Mouse (Mus musculus) embryo, embryonic 10 days (tissue): ENCODE measurements around the gene Adgrg1.

ENCODE experiments used
- DNase-seq: peaks from one replicate; pipeline ENCODE4 v3.0.0-alpha.2; 2015; ENCODE audit warnings: low spot score

The Adgrg1 gene

DNA sequence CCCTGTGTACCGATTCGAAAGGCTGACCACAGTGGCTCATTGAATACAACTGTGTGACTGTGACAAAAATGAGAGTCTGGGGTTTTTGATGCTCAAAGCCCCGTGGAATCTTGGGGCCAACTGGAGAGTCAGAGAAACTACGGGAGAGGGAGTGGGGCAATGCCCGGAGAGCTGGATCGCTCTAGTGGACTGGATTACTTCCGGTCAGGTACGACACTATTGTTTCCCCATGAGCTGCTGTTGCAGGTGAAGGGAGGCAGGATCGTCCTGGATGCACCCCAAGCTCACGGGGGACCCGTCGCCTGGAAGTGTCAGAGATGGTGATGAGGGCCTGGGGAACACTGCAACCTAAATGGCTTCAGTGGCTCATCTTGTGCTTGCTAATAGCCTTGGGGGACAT is 21.5 kb downstream of the Adgrg1 start:
- no peak for DNase-seq

DNA sequence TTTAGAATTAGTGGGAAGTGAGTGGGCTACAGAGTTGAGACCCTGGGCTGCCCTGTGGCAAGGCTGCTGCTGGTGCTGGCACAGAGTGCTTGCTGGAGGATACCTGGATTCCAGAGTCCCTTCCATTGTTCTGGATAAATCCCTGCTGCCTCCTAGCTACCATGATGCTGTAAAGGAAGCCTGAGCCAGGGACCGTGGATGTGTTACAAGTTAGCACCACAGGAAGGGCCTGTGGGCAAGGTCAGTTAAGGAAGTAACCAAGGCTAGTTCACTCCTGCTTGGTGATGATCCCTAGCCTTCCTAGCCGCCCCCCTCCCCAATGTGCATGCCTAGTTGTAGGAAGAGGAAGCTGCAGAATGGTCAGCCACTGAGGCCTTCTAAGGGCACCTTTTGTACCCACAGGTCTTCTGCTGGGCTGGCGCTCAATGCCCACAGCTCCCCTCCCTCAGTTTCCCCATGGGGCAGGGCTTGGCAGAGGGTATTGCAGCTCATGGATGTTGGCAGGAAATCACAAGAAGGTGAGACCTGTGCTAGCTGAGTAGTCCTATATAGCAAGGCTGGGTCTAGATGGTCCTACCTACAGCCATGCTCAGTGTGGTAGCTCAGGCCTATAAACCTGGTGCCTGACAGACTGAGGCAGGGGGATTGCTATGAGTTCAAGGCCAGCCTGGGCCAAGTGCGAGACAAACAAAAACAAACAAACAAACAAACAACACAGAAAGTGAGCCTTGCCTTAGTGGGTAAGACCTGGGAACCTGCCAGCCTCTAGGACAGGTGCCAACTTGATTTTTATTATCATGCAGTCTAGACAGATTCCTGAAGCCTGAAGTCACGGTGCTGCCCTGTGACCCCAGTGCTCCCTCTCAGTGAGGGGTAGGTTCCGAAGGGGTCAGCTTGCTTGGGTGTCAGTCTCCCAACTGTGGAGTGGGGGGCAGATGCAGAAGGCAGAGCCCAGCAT is 22.6 kb downstream of the Adgrg1 start:
- DNase-seq: peak; percentile 31

DNA sequence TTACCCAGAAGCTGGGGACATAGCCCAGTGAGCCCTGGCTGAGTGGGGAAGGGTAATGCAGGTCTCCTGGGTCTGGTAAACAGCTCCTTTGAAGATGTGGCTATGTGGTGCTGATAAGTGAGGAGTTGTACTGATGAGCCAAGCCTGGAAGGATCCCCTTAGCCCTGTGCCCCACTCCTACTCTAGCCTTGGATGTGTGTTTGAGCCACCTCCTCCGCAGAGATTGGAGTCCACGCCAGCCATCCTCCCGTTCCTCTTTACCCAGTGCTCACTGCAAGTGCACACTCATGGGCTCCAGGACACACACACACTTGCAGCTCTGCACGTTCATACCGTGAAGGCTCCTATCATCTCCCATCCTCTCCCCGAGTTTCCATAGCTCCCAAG is 23.3 kb downstream of the Adgrg1 start:
- DNase-seq: no peak

DNA sequence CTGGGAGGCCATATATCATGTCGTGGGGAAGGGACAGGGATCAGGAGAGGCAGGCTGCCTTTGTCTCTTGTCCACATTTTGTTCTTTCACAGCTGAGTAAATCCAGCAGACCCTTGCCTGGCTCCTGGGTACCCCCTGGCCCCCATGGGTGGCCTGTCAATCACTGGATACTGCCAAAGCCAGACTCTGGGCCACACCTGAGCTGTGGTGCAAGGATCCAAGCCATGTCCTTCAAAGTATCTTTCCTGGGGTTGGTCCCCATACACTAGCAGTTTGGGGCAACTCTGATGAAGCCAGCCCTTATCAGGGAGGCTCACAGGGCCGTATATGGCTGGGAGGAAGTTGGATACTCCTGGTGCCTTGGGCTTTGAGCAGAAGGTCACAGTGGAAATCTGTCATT is 23.9 kb downstream of the Adgrg1 start:
- DNase-seq: no peak

DNA sequence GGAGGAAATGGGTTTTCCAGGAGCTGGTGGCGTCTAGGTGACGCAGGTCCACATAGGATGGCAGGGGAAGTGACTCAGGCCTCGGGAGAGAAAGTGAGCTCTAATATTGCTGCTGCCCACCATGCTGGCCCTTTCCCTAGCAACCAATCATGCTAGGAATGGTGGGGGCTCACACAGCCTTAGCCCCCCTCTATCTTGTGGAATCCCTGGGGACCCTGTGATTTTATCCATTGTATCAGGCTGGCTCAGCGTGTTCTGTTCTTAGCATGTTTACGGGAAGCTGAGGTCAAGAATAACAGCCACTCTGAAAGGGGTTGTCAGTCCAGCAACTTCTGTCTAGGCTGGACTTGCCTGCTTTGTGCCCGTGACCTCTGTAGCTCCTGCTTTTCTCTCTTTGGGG is 24.5 kb downstream of the Adgrg1 start:
- no peak for DNase-seq

DNA sequence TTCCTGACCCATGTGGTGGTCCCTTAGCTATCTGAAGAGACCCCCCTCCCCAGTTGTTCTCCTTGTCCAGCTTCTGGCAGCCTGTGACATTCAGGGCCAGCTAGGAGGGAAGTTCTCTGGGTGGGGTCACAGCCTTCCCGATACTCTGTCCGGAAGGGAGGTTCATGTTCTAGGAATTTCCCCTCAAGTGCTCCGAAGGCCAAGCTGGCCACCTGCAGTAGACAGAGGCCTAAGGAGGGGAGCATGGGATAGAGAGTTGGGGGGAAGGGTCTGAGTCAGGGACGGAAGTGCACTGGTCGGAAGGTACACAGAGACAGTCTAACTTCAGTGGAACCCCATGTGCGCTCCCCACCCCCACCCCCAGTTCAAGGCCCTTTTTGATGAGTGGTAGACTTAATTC is 25.4 kb downstream of the Adgrg1 start:
- no peak for DNase-seq

DNA sequence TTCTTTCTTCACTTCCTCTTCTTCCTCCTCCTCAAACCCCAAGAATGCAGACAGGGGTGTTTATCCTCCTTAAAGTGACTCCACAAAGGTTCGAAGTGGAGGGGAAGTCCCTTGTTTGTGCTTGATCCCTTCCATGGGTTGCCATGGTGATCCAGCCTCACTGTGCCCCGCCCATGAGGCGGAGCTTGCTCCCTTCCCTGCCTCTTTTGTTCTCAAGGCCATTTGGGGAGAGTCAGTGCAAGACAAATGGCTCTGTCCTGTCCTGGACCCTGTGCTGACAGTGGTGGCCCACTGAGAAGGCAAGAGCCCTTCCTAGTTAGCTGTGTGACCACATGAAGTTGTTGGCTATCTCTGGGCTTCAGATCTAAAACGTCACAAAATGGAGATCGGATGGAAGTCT is 26.1 kb downstream of the Adgrg1 start:
- DNase-seq: peak; percentile 93

DNA sequence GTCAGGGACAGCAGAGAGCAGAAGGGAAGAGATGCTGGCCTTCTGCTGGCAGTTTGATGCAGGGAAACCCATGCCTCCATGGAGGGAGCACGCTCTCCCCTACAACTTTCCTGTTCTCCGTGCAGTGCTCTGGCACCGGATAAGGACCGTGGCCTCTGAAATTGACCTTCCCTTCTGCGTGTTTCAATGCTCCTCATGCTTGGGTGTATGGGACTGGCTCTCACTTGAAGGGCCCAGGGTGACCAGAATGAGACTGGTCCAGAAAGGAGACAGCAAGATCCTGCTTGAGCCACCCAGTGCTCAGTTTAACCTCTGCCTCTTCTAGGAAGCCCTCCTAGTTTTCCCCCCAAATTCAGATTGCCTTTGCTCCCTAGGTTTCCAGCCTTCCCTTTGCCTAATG is 26.6 kb downstream of the Adgrg1 start:
- no peak for DNase-seq

DNA sequence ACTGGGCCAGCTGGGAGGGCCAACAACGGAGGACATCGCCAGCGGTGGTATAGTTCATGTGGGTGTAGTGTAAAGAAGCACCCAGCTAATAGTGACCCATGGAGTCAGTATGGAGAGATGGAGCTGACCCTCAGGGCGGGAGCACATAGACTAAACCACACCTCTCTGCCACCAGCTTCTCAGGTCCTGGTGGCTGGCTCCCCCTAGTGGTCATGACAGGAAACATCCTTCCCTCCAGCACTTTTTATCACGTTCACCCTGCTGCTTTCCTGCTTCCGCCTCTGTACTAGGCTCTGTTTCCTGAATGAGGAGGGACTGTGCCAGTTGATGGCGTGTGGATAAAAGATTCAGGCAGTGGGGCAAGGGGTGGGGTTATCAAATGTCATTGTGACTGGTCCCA is 27.1 kb downstream of the Adgrg1 start:
- DNase-seq: peak; percentile 93

DNA sequence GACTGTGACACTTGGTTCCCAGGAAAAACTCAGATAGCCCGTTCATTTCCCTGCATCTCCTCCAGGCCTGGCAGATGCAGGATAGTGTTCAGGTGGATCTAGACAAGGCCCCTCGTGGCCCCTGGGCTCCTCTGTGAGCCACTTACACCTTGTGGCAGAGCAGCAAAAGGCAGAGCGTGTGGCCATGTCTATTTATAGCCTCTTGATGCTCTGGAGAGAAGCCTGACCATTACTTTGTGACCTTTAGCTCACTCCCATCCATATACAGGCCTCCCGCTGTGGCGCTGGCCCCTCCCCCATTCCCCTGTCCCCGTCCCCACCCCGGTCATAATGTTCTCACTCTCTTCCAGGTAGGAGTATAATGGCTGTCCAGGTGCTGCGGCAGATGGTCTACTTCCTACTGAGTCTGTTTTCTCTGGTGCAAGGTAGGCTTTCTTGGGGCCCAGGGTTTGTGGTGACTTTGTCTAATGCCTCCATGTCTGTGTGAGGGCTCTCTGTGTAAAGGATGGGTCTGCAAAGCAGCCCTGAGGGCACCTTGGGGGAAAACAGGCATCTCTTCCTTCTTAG is 27.6 kb downstream of the Adgrg1 start:
- no peak for DNase-seq

DNA sequence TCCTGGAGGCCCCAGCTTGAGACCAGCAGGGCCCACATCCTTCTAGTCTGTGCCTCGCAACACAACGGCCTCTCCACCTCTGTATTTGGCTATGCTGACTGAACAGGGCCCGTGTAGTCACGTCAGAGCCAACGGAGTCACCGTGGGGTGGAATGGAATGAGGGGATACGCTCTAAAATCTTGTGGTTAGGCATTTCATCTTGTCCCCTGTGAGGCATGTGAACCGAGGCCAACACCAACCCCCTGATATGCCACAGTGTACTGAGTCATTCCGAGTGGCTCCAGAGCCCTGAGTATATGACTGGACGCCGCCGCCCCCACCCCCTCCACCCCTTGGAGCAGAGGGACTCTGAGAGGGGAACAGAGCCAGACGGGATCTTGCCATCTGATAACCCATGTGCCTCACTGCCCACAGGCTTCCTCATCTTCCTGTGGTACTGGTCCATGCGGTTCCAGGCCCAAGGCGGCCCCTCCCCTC is 37.9 kb downstream of the Adgrg1 start:
- no peak for DNase-seq

DNA sequence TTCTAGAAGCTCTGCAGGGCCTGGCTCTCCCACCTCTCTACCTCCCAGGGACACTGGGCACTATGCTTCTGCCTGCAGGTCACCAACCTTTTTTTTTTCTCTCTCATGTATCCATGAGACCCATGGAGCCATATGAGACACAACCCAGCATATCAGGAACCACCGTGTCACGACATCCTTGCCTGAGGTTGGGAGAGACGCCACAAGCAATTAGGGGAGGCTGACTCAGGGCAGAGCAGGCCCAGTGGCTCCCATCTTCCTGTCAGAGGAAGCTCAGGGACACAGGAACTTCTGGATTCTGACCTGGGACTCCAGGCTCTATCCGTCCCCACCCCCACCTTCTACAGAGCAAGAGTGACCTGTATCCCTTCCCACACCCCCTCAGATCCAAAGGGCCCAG is 41.3 kb downstream of the Adgrg1 start:
- no peak for DNase-seq

DNA sequence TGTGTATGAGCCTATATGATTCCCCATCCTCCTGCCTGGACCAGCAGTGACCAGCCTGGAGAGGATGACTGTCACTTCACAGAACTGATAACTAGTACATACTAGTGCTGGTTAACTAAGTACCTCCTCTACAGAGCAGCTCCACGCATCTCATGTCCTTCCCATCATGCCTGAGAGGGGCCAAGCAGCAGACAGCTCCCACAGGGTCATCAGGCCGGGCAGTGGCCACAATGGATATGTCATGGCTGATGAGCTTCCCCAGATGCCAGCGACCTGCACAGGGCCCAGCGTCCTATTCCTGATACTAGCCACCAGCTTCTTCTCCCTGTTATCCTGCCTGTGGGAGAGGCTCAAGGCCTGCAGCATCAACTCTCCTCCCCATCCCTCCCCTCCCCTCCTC is 42.1 kb downstream of the Adgrg1 start:
- no peak for DNase-seq

DNA sequence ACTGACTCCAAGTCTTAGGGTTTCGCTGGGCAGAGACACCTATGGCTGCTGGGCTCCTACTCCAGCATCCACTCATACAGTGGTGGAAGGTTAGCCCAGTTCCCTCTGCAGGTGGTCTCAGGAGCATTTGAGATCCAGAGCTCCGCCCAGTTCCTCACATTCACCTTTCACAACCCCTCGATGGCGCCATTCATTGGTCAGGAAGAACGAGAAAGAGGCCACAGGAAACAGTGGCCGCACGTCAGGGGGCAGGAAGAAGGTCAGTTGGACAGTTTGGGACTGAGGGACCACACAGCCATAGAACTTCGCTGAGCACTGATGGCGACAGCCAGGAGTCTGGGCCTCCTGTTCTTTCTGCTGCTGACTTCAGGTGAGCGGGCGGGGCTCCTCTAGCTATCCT is 42.9 kb downstream of the Adgrg1 start, which contains the start of gene Adgrg3:
TSS of gene Adgrg3 (plus strand) at position 242 of the 400 bp plus-strand sequence.
- no peak for DNase-seq

DNA sequence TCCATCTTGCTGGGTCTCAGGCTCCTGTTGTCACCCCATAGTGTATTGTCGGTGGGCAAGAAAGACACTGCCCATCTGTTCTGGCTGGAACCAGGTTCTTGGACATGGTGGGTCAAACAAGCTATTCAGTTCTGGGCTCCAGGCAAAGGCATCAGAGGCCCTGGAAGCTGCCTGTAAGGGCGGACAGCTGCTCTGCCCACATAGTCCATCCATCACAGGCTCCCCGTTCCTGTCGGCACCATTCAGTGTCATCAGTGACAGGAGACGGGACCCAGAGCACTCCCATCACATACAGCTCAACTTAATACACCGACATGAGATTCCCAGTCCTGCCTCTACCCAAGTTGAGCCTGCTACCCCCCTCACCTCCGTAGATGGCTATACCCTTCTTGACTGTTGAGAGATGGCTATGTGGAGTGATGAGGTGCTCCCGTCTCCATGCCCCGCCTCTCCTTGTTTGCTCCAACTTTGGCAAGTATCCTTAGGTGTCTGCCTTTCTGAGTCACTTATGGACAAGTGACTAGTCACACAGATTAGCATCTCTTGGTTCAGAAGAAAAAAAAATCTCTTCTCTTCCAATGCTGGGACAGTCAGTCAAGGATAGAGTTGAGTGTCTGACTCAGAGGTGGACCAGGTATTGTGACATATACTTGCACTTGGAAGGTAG is 43.6 kb downstream of the Adgrg1 start:
- DNase-seq: no peak

DNA sequence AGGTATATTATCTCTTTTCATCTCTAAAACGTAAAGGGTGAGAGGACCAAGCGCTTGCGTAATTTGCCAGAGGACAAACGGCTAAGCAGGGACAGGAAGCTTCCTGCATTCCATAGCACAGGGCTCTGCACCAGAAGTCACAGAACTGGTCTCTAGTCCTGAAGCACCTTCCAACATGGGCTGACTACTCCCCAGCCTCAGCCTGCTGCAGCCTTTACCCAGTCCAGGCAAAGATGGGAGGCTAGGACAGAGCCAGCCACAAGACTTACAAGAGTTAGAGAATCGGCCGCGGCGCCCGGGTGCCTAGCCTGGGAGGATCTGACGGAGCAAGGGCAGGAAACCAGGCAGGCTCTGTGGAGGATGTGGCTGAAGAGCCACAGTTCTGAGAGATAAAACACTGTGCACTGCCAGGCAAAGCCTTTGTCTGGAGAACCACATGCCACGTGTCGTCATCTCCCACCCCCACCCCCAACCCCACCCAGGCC is 45.8 kb downstream of the Adgrg1 start:
- DNase-seq: no peak

DNA sequence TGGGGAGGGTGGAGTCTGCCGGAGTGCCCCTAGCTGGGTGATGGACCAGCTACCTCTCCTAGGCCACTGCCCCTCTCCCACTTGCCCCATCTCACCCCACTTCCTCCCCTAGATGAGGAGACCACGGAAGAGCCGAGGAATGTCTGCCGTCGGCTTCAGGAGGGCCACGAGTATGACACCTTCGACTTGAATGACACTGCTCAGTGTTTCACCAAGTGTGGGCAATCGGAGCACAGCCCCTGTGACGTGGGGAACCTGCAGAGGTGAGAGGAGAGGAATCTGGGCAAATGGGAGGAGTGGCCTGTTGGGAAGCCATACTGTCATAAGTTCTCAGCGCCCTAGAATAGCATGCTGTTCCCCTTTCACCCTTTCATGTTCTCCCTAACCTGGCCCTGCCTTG is 46.3 kb downstream of the Adgrg1 start:
- DNase-seq: no peak

DNA sequence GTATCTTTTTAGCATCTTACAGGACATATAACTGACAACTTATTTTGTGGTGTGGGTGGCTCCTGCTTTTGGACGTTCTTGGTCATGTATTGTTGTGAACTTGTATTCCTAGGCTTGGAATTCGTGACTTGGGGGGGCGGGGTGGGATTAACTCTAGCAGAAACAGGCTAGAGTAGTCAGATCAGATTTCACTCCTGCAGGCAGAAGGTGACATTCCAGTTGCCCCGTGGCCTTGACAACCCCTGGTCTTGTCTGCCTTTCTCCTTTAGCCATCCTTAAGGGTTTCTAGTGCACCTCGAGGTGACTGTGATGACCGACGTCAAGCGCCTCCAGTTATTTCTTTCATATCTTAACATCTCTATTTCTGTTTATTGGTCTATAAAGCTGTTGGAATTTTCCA is 48.6 kb downstream of the Adgrg1 start:
- peak; percentile 55 for DNase-seq

DNA sequence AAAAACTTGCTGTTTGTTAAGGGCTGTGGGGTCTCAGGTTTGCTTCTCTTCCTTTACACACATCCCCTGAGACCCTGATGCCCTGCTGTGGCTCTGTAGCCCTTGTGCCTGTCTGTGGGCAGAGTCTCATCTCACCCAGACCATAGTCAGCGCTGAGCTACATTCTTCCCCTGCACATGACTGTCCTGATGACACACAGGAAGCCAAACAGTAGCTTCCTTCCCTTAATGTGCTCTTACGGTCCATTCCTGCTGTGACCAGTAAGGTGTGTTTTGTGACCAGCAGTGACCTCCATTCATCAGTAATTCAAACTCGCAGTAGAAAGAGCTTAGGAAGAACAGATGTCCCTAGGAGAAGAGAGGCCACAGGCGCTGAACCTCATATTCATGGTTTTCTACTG is 49.8 kb downstream of the Adgrg1 start:
- no peak for DNase-seq

DNA sequence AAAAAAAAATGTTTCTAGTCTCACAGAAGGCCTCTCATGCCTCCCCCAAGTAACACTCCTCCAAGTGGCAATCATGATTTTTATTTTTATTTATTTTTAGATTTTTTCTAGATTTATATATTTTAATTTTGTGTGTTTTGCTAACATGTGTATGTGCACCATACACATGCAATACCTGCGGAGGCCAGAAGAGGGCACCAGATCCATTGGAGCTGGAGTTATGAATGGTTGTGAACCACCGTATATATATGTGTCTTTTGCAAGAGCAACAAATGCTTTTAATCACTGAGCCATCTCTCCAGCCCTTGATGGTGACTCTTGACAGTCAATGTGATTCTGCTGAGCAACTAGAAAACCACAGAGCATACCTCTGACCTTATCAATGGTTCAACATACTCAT is 50.9 kb downstream of the Adgrg1 start:
- no peak for DNase-seq

DNA sequence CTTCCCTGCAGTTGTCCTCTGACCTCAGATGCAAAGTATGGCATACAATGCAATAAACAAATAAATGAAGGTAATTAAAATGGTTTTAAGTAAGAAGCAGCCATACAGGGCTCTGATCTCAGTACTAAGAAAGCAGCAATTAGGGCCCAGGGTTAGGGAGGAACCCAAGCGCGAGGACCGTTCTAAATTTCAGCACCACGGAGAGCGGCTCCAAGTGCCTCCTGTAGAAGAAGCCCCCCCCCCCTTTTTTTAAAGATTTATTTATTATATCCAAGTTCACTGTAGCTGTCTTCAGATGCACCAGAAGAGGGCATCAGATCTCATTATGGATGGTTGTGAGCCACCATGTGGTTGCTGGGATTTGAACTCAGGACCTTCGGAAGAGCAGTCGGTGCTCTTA is 53.8 kb downstream of the Adgrg1 start:
- DNase-seq: peak; percentile 72

DNA sequence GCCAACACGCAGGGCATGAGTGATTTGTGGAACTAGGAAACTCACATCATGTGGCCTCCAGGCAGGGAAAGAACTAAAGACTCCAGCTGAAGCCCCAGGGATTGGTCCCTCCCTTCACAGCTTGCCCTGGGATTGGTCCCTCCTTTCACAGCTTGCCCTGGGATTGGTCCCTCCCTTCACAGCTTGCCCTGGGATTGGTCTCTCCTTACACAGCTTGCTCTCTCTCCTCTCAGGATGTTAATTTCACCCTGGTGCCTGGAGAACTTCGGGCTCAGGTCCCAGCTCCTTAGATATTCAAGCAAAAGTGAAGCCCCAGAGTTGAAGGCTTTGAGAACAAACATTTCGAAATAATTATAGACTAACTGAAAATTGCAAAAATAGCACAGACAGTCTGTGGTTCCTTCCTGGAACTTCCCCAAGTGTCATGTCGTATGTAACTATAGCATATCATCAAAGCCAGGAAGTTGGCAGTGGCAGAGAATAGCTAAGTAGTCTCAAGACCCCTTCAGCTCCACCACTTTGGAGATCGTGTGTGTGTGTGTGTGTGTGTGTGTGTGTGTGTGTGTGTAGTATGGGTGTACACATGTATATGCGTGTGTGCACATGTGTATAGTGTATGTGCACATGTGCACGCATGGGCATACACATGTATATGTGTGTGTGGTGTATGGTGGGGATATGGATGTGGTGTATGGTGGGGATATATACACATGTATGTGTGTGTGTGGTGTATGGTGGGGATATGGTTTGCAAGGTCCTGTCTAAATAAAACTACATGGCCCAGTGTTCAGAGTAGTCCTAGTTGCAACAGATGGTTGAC is 62.8 kb downstream of the Adgrg1 start:
- DNase-seq: peak; percentile 19
